Mouse (Mus musculus): ENCODE results near the gene Tmem209. TPM values are rescaled to one million over a fixed set of nuclear protein-coding genes. Genes with fewer than 3 reads are reported as not detected.

Tmem209 gene
- polyA plus RNA-seq, 1 experiment, result 126 TPM

- no peaks in the 10 kb centered on the region for H3K27me3 ChIP-seq (ENCODE audit: control insufficient read depth, insufficient read depth, low read length, poor library complexity, severe bottlenecking)
- no peak for TF ChIP-seq CTCF (IDR thresholded peaks at IDR 0.05; ENCODE audit: low read depth, low read length)
- no peak for TF ChIP-seq EP300 (IDR thresholded peaks at IDR 0.05; ENCODE audit: insufficient read depth, low read depth, low read length)
- TF ChIP-seq POLR2A (IDR thresholded peaks at IDR 0.05; ENCODE audit: insufficient read depth, low read length), result no peak
- H3K36me3 ChIP-seq (ENCODE audit: control insufficient read depth, insufficient read depth, low read length, poor library complexity, severe bottlenecking), result no peaks in the 10 kb centered on the region
- peaks cover 5% of the 10 kb centered on the region for H3K4me1 ChIP-seq (ENCODE audit: control insufficient read depth, insufficient read depth, low read length)
- H3K4me3 ChIP-seq (ENCODE audit: low read depth, low read length), result peak overlapping the region; percentile 43
- H3K27ac ChIP-seq (ENCODE audit: insufficient read depth, low read length), result peak overlapping the region; percentile 85
- peak overlapping the region; percentile 75 for H3K9ac ChIP-seq (ENCODE audit: low read depth, poor library complexity, severe bottlenecking)
- H3K9me3 ChIP-seq (replicated peaks; ENCODE audit: control insufficient read depth, insufficient read depth, low read length, poor library complexity, severe bottlenecking), result no peaks in the 10 kb centered on the region
Measured at GRCm38 (mm10) chr6:30526586-30527515, 17.3 kb upstream of the Tmem209 start.

GRCm38 (mm10) chr6:30525456-30526332, 16.1 kb upstream of the Tmem209 start:
- Histone ChIP-seq H3K4me1 (ENCODE audit: control insufficient read depth, insufficient read depth, low read length) (peaks cover 5% of the 10 kb centered on the region), H3K4me3 (ENCODE audit: low read depth, low read length) (no peak overlapping the region), H3K36me3 (ENCODE audit: control insufficient read depth, insufficient read depth, low read length, poor library complexity, severe bottlenecking) (no peaks in the 10 kb centered on the region), H3K27me3 (ENCODE audit: control insufficient read depth, insufficient read depth, low read length, poor library complexity, severe bottlenecking) (no peaks in the 10 kb centered on the region), H3K27ac (ENCODE audit: insufficient read depth, low read length) (peak overlapping the region; percentile 49; the same call in 1 of the 2 replicates), H3K9me3 (replicated peaks; ENCODE audit: control insufficient read depth, insufficient read depth, low read length, poor library complexity, severe bottlenecking) (no peaks in the 10 kb centered on the region), H3K9ac (ENCODE audit: low read depth, poor library complexity, severe bottlenecking) (no peak overlapping the region)
- TF ChIP-seq POLR2A (IDR thresholded peaks at IDR 0.05; ENCODE audit: insufficient read depth, low read length) (no peak), CTCF (IDR thresholded peaks at IDR 0.05; ENCODE audit: low read depth, low read length) (no peak), EP300 (IDR thresholded peaks at IDR 0.05; ENCODE audit: insufficient read depth, low read depth, low read length) (no peak)

- no peaks in the 10 kb centered on the region for H3K9me3 ChIP-seq (replicated peaks; ENCODE audit: control insufficient read depth, insufficient read depth, low read length, poor library complexity, severe bottlenecking)
- no peak for TF ChIP-seq EP300 (IDR thresholded peaks at IDR 0.05; ENCODE audit: insufficient read depth, low read depth, low read length)
- no peak for TF ChIP-seq CTCF (IDR thresholded peaks at IDR 0.05; ENCODE audit: low read depth, low read length)
- no peak for TF ChIP-seq POLR2A (IDR thresholded peaks at IDR 0.05; ENCODE audit: insufficient read depth, low read length)
- no peaks in the 10 kb centered on the region for H3K36me3 ChIP-seq (ENCODE audit: control insufficient read depth, insufficient read depth, low read length, poor library complexity, severe bottlenecking)
- H3K4me3 ChIP-seq (ENCODE audit: low read depth, low read length), result no peak overlapping the region
- H3K27me3 ChIP-seq (ENCODE audit: control insufficient read depth, insufficient read depth, low read length, poor library complexity, severe bottlenecking), result no peaks in the 10 kb centered on the region
- no peaks in the 10 kb centered on the region for H3K4me1 ChIP-seq (ENCODE audit: control insufficient read depth, insufficient read depth, low read length)
- no peak overlapping the region for H3K9ac ChIP-seq (ENCODE audit: low read depth, poor library complexity, severe bottlenecking)
- no peak overlapping the region for H3K27ac ChIP-seq (ENCODE audit: insufficient read depth, low read length)
Measured at GRCm38 (mm10) chr6:30520400-30520799, 10.8 kb upstream of the Tmem209 start.

GRCm38 (mm10) chr6:30514242-30514641, 4.7 kb upstream of the Tmem209 start:
- Histone ChIP-seq H3K36me3 (ENCODE audit: control insufficient read depth, insufficient read depth, low read length, poor library complexity, severe bottlenecking) (no peaks in the 10 kb centered on the region), H3K27ac (ENCODE audit: insufficient read depth, low read length) (no peak overlapping the region; the same call in 1 of the 2 replicates), H3K27me3 (ENCODE audit: control insufficient read depth, insufficient read depth, low read length, poor library complexity, severe bottlenecking) (no peaks in the 10 kb centered on the region), H3K9ac (ENCODE audit: low read depth, poor library complexity, severe bottlenecking) (no peak overlapping the region), H3K4me1 (ENCODE audit: control insufficient read depth, insufficient read depth, low read length) (no peaks in the 10 kb centered on the region), H3K4me3 (ENCODE audit: low read depth, low read length) (no peak overlapping the region), H3K9me3 (replicated peaks; ENCODE audit: control insufficient read depth, insufficient read depth, low read length, poor library complexity, severe bottlenecking) (no peaks in the 10 kb centered on the region)
- TF ChIP-seq POLR2A (IDR thresholded peaks at IDR 0.05; ENCODE audit: insufficient read depth, low read length), result no peak
- TF ChIP-seq CTCF (IDR thresholded peaks at IDR 0.05; ENCODE audit: low read depth, low read length), result no peak
- TF ChIP-seq EP300 (IDR thresholded peaks at IDR 0.05; ENCODE audit: insufficient read depth, low read depth, low read length), result no peak

- 0 out of 2 replicates have a peak overlapping the region, but pooled peaks have one; percentile 8 for H3K9ac ChIP-seq (ENCODE audit: low read depth, poor library complexity, severe bottlenecking)
- peak overlapping the region; percentile 48 for H3K27ac ChIP-seq (ENCODE audit: insufficient read depth, low read length)
- TF ChIP-seq EP300 (IDR thresholded peaks at IDR 0.05; ENCODE audit: insufficient read depth, low read depth, low read length) (no peak), POLR2A (IDR thresholded peaks at IDR 0.05; ENCODE audit: insufficient read depth, low read length) (no peak), CTCF (IDR thresholded peaks at IDR 0.05; ENCODE audit: low read depth, low read length) (no peak)
- peaks cover 26% of the 10 kb centered on the region for H3K36me3 ChIP-seq (ENCODE audit: control insufficient read depth, insufficient read depth, low read length, poor library complexity, severe bottlenecking)
- H3K27me3 ChIP-seq (ENCODE audit: control insufficient read depth, insufficient read depth, low read length, poor library complexity, severe bottlenecking), result no peaks in the 10 kb centered on the region
- no peaks in the 10 kb centered on the region for H3K9me3 ChIP-seq (replicated peaks; ENCODE audit: control insufficient read depth, insufficient read depth, low read length, poor library complexity, severe bottlenecking)
- no peak overlapping the region for H3K4me3 ChIP-seq (ENCODE audit: low read depth, low read length)
- H3K4me1 ChIP-seq (ENCODE audit: control insufficient read depth, insufficient read depth, low read length), result no peaks in the 10 kb centered on the region
Measured at GRCm38 (mm10) chr6:30510291-30510690, 708 bp upstream of the Tmem209 start.
